Mouse (Mus musculus): ENCODE measurements at regions not wholly inside any gene's neighbourhood (a gene's known extent, or its start where the extent isn't known, plus 50 kb on each side); places are given as distances from the start of the nearest gene placed in this dataset.

GRCm38 (mm10) chrX:10770575-10770974 lies 55.8 kb downstream of the Mid1ip1 start:
- no peak for DNase-seq (ENCODE audit: low read depth)

DNA sequence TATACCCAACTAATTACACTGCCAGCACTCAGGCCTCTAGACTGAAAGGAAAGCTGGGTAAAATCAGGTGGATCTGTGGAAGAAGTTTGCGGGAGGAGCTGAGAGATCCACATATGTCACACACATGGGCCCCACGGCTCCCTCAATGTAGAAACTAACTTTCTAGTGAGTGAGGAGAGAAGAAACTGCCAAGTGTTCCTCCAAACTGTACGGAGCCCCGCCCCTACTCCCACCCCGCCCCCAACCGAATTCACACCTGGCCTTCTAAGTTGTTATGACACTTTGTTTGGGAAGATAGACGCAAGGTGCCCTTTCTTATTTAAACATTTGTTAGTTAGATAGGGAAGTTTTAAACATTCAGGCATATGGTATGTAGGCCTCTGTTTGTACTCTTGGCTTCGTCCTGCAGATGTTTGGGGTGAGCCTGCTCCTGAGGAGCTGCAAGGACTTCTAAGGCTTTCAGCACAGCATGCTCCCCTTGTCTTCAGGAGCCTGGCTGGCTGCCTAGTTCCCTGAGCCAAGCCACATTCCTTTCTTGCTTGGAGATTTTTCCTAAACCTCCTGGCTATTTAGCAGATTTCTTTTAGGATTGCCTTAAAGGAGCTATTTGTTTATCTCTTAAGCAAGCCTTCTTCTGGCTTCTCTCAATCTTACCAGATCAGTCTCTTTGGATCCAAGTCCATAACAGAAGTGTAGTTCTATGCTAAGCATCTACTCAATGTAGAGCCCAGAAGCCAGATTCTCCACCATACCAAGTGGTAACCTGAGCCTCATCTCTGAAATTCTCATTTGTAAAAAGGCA lies 61.1 kb downstream of the Mid1ip1 start:
- DNase-seq (ENCODE audit: low read depth) = no peak

DNA sequence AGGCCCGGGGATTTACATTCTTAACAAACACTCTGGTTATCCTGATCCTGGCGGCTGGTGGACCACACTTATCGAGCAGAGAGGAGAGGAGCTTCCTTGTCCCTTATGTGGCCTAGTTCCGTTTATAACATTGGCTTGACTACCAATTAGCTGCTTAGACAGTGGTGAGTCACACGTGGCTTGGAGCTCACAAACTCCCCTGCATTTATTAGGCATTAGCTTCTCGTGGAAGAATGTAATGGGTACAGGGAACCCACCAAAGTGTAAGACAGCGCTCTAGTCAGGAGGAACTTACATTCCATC lies 61.7 kb downstream of the Mid1ip1 start:
- DNase-seq (ENCODE audit: low read depth) = no peak

DNA sequence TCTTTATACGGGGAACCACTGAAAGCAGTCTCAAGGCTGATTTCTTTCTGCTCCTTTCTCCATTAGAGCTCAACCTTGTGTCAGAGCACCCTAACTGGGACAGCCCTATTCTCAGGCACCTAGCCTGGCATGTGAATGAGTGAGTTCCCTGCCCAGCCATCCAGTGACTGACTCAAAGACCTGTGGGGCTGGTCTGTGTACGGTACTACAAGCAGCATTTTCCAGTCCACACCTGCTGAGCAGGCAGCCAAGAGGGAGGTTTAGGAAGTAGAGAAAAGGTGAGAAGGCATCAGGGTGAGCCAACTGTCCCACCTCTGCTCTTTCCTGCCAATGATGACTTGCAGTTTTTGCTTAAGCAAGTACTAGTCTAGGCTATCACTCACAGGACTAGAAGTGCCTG lies 63.2 kb downstream of the Mid1ip1 start:
- DNase-seq (ENCODE audit: low read depth) = no peak

- no peak for DNase-seq (ENCODE audit: low read depth)
Observed at GRCm38 (mm10) chrX:10786359-10786758, 71.5 kb downstream of the Mid1ip1 start.

DNA sequence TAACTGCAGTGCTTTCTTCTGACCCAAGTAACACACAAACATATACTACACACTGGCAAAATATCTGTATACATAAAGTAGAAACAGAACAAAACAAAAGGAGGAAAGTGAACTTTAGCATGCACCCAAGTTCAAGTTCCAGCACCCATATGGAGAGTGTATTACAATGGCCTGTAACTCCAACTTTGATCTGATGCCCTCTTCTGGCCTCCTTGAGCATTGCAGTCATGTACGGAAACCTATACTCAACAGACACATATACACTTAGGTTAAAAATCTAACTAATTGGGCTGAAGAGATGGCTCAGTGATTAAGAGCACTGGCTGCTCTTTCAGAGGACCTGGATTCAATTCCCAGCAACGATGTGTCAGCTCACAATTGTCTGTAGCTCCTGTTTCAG lies 72.2 kb downstream of the Mid1ip1 start:
- peak; percentile 13 for DNase-seq (ENCODE audit: low read depth)

DNA sequence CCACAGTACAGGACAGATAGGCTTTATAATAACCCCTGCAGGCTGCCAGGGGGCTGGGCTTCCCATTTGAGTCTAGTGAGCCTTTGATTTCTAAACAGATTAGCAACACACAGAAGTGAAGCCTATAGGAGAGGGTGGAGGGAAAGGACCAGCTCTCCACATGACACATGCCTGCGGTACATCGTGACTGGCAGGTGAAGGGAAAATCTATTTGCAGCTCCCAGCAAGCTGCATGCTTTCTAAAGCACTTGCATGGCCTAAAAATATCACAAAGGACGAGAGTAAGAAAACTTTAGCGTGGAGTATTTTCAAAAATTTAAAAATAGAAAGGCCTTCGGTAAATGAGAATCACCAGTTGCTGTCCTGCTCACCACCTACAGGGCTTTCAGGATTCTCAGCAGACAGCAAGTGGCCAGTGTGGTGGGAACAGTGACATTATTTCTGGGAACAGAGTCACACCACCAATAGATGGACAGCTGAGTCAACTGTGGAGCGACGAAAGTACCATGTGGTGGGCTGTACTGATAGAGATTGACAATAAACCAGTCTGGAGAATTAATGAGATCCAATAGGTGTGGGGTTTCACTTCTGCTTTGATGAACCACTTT lies 105.6 kb downstream of the Mid1ip1 start:
- no peak for DNase-seq (ENCODE audit: low read depth)

GRCm38 (mm10) chrX:10833681-10834080 lies 118.9 kb downstream of the Mid1ip1 start:
- DNase-seq (ENCODE audit: low read depth) = no peak

DNA sequence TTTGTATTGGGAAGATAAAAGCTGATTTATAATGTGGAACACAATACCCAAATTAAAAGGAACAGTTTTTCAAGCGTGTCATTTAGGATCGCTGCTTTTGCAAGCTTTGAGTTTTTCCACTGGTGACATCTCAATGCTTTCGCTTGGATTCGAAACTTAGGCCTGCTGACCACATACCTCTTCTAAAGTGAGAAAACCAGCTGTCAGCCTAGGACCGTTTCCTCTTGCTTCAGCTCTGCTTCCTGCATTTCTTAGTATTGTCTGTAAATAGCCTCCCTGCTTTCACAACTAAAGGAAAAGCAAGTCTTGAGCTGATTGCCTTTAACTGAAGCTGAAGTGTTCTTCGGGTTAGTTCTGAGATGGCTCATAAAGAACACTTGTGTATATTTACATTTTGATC lies 142.3 kb downstream of the Mid1ip1 start:
- no peak for DNase-seq (ENCODE audit: low read depth)

DNA sequence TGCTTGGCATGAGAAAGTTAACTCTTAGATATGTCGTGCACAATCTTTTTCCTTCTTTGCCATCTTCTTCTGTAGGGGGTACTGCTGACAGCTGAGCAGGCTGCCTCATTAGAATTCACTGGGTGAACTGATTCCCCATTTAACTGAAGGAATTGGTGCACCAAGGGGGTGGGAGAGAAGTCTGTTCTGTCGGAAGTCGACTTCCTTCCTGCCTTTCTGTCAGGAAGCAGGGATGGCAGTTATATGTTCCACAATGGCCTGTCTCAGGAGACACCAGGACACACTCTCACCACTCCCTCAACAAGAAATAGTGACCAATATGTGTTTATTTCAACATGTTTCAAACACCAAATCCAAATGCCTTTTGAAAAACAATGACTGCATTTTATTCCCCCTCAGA lies 142.9 kb downstream of the Mid1ip1 start:
- no peak for DNase-seq (ENCODE audit: low read depth)

DNA sequence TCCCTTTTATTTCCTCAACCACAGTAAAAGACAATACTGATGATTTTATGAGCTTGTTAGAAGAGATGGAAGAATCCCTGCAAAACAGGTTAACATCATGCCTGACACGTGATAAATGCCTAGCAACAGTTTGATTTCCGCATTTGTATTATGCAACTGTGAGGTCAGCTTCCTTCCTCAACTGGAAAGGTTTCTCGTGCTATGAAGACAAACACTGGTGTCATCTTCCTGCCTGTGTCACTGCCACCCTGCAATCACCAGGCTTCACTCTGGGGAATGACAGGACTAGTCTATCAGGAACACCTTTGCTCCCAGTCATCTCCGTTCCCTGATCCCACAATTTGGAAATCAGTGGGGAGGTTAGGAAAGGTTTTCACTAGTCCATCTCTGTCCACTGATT lies 156.8 kb downstream of the Mid1ip1 start:
- no peak for DNase-seq (ENCODE audit: low read depth)

- no peak for DNase-seq (ENCODE audit: low read depth)
Observed at GRCm38 (mm10) chrX:10877856-10878255, 163.0 kb downstream of the Mid1ip1 start.

- DNase-seq (ENCODE audit: low read depth) = no peak
Observed at GRCm38 (mm10) chrX:10878922-10879321, 164.1 kb downstream of the Mid1ip1 start.

- no peak for DNase-seq (ENCODE audit: low read depth)
Observed at GRCm38 (mm10) chrX:10883729-10884464, 169.1 kb downstream of the Mid1ip1 start.

GRCm38 (mm10) chrX:10892815-10893214 lies 178.0 kb downstream of the Mid1ip1 start:
- no peak for DNase-seq (ENCODE audit: low read depth)

- DNase-seq (ENCODE audit: low read depth) = no peak
Observed at GRCm38 (mm10) chrX:10896193-10896955, 181.6 kb downstream of the Mid1ip1 start.

DNA sequence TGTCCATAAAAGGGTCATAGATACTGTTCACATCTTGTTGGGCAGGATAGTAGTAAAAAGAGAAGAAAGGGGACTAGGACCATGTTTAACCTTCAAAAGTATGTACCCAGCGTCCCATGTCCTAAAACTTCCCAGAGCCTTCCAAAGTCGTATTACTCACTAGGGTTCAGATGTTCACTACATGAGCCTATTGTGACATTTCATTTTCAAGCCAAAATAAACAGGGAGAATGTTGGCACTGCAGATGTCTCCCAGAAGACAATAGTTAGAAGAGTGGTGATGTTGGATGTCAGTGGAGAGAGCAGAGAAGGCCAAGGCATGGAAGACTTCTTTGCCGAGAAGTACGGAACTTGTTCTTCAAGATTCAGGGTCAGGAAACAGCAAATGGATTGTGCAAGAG lies 187.9 kb downstream of the Mid1ip1 start:
- DNase-seq (ENCODE audit: low read depth) = no peak

GRCm38 (mm10) chrX:10904072-10904471 lies 189.3 kb downstream of the Mid1ip1 start:
- no peak for DNase-seq (ENCODE audit: low read depth)

DNA sequence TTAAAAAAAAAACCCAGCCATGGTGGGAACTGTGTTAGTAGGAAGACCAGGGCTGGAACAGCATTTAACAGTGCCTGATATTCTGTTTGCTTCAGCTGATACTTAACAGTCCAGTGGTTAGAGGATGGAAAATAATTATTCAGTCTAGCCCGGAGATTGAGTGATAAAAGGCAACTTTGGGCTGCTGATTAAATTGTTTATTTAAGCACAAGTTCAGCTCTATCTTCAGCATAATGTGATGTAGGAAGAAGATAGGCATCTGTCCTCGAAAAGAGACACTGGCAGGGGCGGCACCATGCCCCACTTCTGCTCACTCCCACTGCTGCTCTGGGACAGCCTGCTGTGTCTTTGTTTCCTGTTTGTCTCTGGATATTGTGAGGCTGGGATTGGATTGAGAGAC lies 190.1 kb downstream of the Mid1ip1 start:
- no peak for DNase-seq (ENCODE audit: low read depth)

DNA sequence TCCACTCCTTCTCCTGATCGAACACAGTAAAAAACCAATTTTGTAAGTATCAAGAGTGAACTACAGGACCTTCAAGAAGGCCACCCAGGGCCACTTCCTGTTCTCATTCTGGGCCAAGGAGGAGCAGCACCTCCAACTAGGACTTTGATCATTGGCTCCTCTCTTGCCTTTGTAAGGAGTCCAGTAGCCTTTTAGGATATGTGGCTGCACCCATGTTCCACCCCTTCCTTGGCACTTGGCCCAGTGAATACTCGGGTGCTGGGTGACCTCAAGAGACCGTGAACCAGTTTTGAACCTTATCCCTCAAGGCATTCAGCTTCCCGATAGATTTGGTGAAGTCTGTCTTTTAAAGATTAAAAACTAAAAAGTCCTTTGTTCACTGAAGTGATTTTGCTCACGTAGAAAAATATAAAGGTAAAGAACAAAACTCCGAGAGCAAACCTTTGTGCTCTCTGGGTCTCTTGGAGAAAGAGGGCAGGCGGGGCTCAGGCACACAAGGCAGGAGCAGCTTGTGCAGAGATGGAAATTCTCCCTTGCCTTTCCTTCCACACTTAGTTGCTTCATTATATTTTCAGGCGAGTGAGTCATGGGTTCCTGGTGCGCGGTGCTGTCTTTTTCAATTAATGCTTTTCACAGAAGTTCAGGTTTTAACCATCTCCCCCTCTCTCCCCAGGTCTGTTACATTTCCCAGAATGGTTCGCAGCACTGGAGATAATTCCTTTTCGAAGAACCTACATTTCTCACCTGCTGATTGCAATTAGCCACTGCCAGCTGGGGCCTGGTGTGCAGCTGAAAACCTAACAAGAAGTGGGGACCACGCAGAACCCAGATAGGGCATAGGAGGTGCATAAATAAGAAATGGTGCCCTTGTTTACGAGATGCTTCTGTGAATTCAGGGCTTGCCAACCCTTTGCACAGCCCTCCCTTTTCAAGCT lies 196.6 kb downstream of the Mid1ip1 start:
- no peak for DNase-seq (ENCODE audit: low read depth)

Measured in c-Kit-positive CD71-positive TER-119-negative erythroid progenitor cells, embryonic 14.5 days (primary cell).